Mouse (Mus musculus) CH12.LX (cell line): ENCODE measurements around the gene Tet2. TPM values are rescaled to one million over a fixed set of nuclear protein-coding genes. Genes with fewer than 3 reads are reported as not detected.

Source experiments
- DNase-seq: peaks from one replicate; pipeline ENCODE4 v3.0.0-alpha.2; 2013; ENCODE audit errors: extremely low read depth
- H3K27ac ChIP-seq: 2 replicates; pipeline ENCODE4 v1.5.1; 2012; ENCODE audit warnings: low read depth, mild to moderate bottlenecking, control low read depth, moderate library complexity; ENCODE audit not compliant: insufficient read depth
- H3K27me3 ChIP-seq: replicated peaks from 2 replicates; pipeline ENCODE3; 2012; ENCODE audit warnings: inconsistent platforms
- H3K36me3 ChIP-seq, 2 experiments: replicated peaks in 1 of 2; 2 replicates each; pipeline versions ENCODE3 to v1.6.1; 2012; ENCODE audit warnings: inconsistent platforms in 1 of 2, low read length in 1 of 2, mild to moderate bottlenecking in 1 of 2, mixed read lengths in 1 of 2, moderate library complexity in 1 of 2; ENCODE audit not compliant: control insufficient read depth in 1 of 2, insufficient read depth in 1 of 2
- H3K4me1 ChIP-seq, 2 experiments: 2 replicates each; pipeline ENCODE4 v1.6.1; 2012; ENCODE audit warnings: inconsistent platforms in 1 of 2, moderate library complexity in 1 of 2; ENCODE audit not compliant: insufficient read depth in 2 of 2, control insufficient read depth in 1 of 2
- H3K4me2 ChIP-seq: 2 replicates; pipeline ENCODE4 v1.6.1; 2012; ENCODE audit warnings: low read depth, mild to moderate bottlenecking, control low read depth; ENCODE audit not compliant: poor library complexity, insufficient read depth, severe bottlenecking
- H3K4me3 ChIP-seq, 3 experiments: fragments of 150-350 bp in 1 of 3; sonication (generic) in 1 of 3; replicated peaks in 1 of 3; 2 replicates each; pipeline versions ENCODE3 to v1.5.1; 2011 to 2012; ENCODE audit warnings: low read depth in 2 of 3, low read length in 2 of 3, mild to moderate bottlenecking in 2 of 3, moderate library complexity in 2 of 3, control low read depth in 1 of 3, improper control_type of control experiment in 1 of 3, inconsistent platforms in 1 of 3, mixed read lengths in 1 of 3; ENCODE audit not compliant: poor library complexity in 1 of 3
- H3K79me2 ChIP-seq: replicated peaks from 2 replicates; pipeline ENCODE4 v1.6.1; 2012; ENCODE audit warnings: mild to moderate bottlenecking, moderate library complexity; ENCODE audit not compliant: control insufficient read depth, poor library complexity, insufficient read depth, severe bottlenecking; ENCODE audit errors: extremely low read depth
- H3K9ac ChIP-seq: 2 replicates; pipeline ENCODE4 v1.6.1; 2012; ENCODE audit warnings: low read depth, mild to moderate bottlenecking, control low read depth, moderate library complexity; ENCODE audit not compliant: insufficient read depth
- H3K9me3 ChIP-seq: replicated peaks from 2 replicates; pipeline ENCODE3; 2012; ENCODE audit warnings: low read length, inconsistent platforms, mixed read lengths
- BHLHE40 ChIP-seq: IDR thresholded peaks from 2 replicates; pipeline ENCODE4 v1.6.1; 2011; ENCODE audit warnings: mild to moderate bottlenecking, low read depth, low read length, improper control_type of control experiment
- CHD1 ChIP-seq: IDR thresholded peaks from 2 replicates; pipeline ENCODE4 v1.6.1; 2012; ENCODE audit warnings: low read depth, low read length, improper control_type of control experiment, inconsistent platforms
- CHD2 ChIP-seq: IDR thresholded peaks from 2 replicates; pipeline ENCODE4 v1.6.1; 2011; ENCODE audit warnings: low read length, improper control_type of control experiment
- CTCF ChIP-seq, 2 experiments: IDR thresholded peaks in 1 of 2; conservative IDR thresholded peaks in 1 of 2; 2 replicates each; pipeline ENCODE4 v1.5.1; 2011 to 2012; ENCODE audit warnings: low read depth in 2 of 2, low read length in 2 of 2, improper control_type of control experiment in 1 of 2, inconsistent platforms in 1 of 2, mild to moderate bottlenecking in 1 of 2, moderate library complexity in 1 of 2
- E2F4 ChIP-seq: IDR thresholded peaks from 2 replicates; pipeline ENCODE4 v1.6.1; 2011; ENCODE audit warnings: low read depth, low read length, improper control_type of control experiment; ENCODE audit not compliant: insufficient replicate concordance
- ELF1 ChIP-seq: IDR thresholded peaks from 2 replicates; pipeline ENCODE4 v1.6.1; 2014; ENCODE audit warnings: low read depth, mild to moderate bottlenecking, inconsistent platforms, low read length, improper control_type of control experiment
- EP300 ChIP-seq: IDR thresholded peaks from 2 replicates; pipeline ENCODE4 v1.6.1; 2011; ENCODE audit warnings: low read length, improper control_type of control experiment
- ETS1 ChIP-seq: conservative IDR thresholded peaks from 2 replicates; pipeline ENCODE4 v1.6.1; 2012; ENCODE audit warnings: low read depth, mild to moderate bottlenecking, inconsistent platforms, low read length, improper control_type of control experiment, moderate library complexity
- GABPA ChIP-seq: IDR thresholded peaks from 2 replicates; pipeline ENCODE4 v1.6.1; 2012; ENCODE audit warnings: low read depth, low read length, improper control_type of control experiment, inconsistent platforms; ENCODE audit not compliant: insufficient replicate concordance
- HCFC1 ChIP-seq: IDR thresholded peaks from 2 replicates; pipeline ENCODE4 v1.6.1; 2012; ENCODE audit warnings: low read depth, mild to moderate bottlenecking, inconsistent platforms, low read length, improper control_type of control experiment
- IRF4 ChIP-seq: IDR thresholded peaks from 2 replicates; pipeline ENCODE4 v1.6.1; 2014; ENCODE audit warnings: low read depth, mild to moderate bottlenecking, inconsistent platforms, low read length, improper control_type of control experiment
- JUN ChIP-seq: IDR thresholded peaks from 2 replicates; pipeline ENCODE4 v1.6.1; 2011; ENCODE audit warnings: low read depth, mild to moderate bottlenecking, low read length, improper control_type of control experiment, moderate library complexity; ENCODE audit not compliant: insufficient read depth
- JUND ChIP-seq: conservative IDR thresholded peaks from 2 replicates; pipeline ENCODE4 v1.6.1; 2011; ENCODE audit warnings: low read depth, low read length, improper control_type of control experiment
- KAT2A ChIP-seq: IDR thresholded peaks from 2 replicates; pipeline ENCODE4 v1.6.1; 2012; ENCODE audit warnings: low read length, improper control_type of control experiment, inconsistent platforms; ENCODE audit not compliant: insufficient replicate concordance
- MAFK ChIP-seq: IDR thresholded peaks from 2 replicates; pipeline ENCODE4 v1.6.1; 2011; ENCODE audit warnings: low read length, improper control_type of control experiment; ENCODE audit not compliant: insufficient replicate concordance
- MAX ChIP-seq: IDR thresholded peaks from 2 replicates; pipeline ENCODE4 v1.6.1; 2011; ENCODE audit warnings: low read length, improper control_type of control experiment
- MAZ ChIP-seq: IDR thresholded peaks from 2 replicates; pipeline ENCODE4 v1.6.1; 2012; ENCODE audit warnings: low read depth, mild to moderate bottlenecking, inconsistent platforms, low read length, improper control_type of control experiment, moderate library complexity
- MEF2A ChIP-seq: IDR thresholded peaks from 2 replicates; pipeline ENCODE4 v1.6.1; 2014; ENCODE audit warnings: low read depth, mild to moderate bottlenecking, inconsistent platforms, low read length, improper control_type of control experiment, borderline replicate concordance
- MXI1 ChIP-seq: IDR thresholded peaks from 2 replicates; pipeline ENCODE4 v1.6.1; 2011; ENCODE audit warnings: mild to moderate bottlenecking, low read depth, low read length, improper control_type of control experiment
- MYC ChIP-seq: IDR thresholded peaks from 2 replicates; pipeline ENCODE4 v1.6.1; 2011; ENCODE audit warnings: low read depth, mild to moderate bottlenecking, improper control_type of control experiment, low read length
- NELFE ChIP-seq: IDR thresholded peaks from 2 replicates; pipeline ENCODE4 v1.6.1; 2011; ENCODE audit warnings: low read depth, low read length, improper control_type of control experiment
- NRF1 ChIP-seq: IDR thresholded peaks from 2 replicates; pipeline ENCODE4 v1.6.1; 2014; ENCODE audit warnings: low read depth, mild to moderate bottlenecking, inconsistent platforms, low read length, improper control_type of control experiment, moderate library complexity
- PAX5 ChIP-seq: IDR thresholded peaks from 2 replicates; pipeline ENCODE4 v1.6.1; 2012; ENCODE audit warnings: low read length, inconsistent platforms, mixed read lengths
- POLR2A ChIP-seq: IDR thresholded peaks from 2 replicates; pipeline ENCODE4 v1.6.1; 2011; ENCODE audit warnings: low read depth, mild to moderate bottlenecking, improper control_type of control experiment, low read length
- POLR2AphosphoS2 ChIP-seq: IDR thresholded peaks from 2 replicates; pipeline ENCODE4 v1.6.1; 2011; ENCODE audit warnings: low read depth, low read length, improper control_type of control experiment
- RAD21 ChIP-seq: IDR thresholded peaks from 2 replicates; pipeline ENCODE4 v1.6.1; 2011; ENCODE audit warnings: low read depth, mild to moderate bottlenecking, low read length, improper control_type of control experiment, moderate library complexity
- RCOR1 ChIP-seq: conservative IDR thresholded peaks from 2 replicates; pipeline ENCODE4 v1.6.1; 2012; ENCODE audit warnings: low read depth, mild to moderate bottlenecking, inconsistent platforms, low read length, improper control_type of control experiment
- SIN3A ChIP-seq: IDR thresholded peaks from 2 replicates; pipeline ENCODE4 v1.6.1; 2012; ENCODE audit warnings: low read length, improper control_type of control experiment, inconsistent platforms
- SMC3 ChIP-seq: IDR thresholded peaks from 2 replicates; pipeline ENCODE4 v1.6.1; 2011; ENCODE audit warnings: low read depth, low read length, improper control_type of control experiment
- TBP ChIP-seq: conservative IDR thresholded peaks from 2 replicates; pipeline ENCODE4 v1.6.1; 2011; ENCODE audit warnings: low read depth, low read length, improper control_type of control experiment
- TCF12 ChIP-seq: IDR thresholded peaks from 2 replicates; pipeline ENCODE4 v1.6.1; 2014; ENCODE audit warnings: low read depth, mild to moderate bottlenecking, inconsistent platforms, low read length, improper control_type of control experiment
- UBTF ChIP-seq: IDR thresholded peaks from 2 replicates; pipeline ENCODE4 v1.6.1; 2012; ENCODE audit warnings: low read depth, mild to moderate bottlenecking, inconsistent platforms, low read length, improper control_type of control experiment, moderate library complexity
- USF1 ChIP-seq: IDR thresholded peaks from 2 replicates; pipeline ENCODE4 v1.6.1; 2014; ENCODE audit warnings: low read depth, mild to moderate bottlenecking, inconsistent platforms, low read length, improper control_type of control experiment
- USF2 ChIP-seq: conservative IDR thresholded peaks from 2 replicates; pipeline ENCODE4 v1.6.1; 2011; ENCODE audit warnings: low read depth, low read length, improper control_type of control experiment
- ZC3H11A ChIP-seq: IDR thresholded peaks from 2 replicates; pipeline ENCODE4 v1.6.1; 2012; ENCODE audit warnings: low read depth, mild to moderate bottlenecking, inconsistent platforms, low read length, improper control_type of control experiment
- ZKSCAN1 ChIP-seq: IDR thresholded peaks from 2 replicates; pipeline ENCODE4 v1.6.1; 2012; ENCODE audit warnings: low read depth, inconsistent platforms, low read length, improper control_type of control experiment, borderline replicate concordance
- ZMIZ1 ChIP-seq: IDR thresholded peaks from 2 replicates; pipeline ENCODE4 v1.6.1; 2012; ENCODE audit warnings: low read depth, mild to moderate bottlenecking, inconsistent platforms, low read length, improper control_type of control experiment
- ZNF384 ChIP-seq: IDR thresholded peaks from 2 replicates; pipeline ENCODE4 v1.6.1; 2012; ENCODE audit warnings: low read depth, low read length, improper control_type of control experiment, inconsistent platforms
- dilution Hi-C: fragments of 300-500 bp; cut with MboI; formaldehyde crosslinking; loops from 2 replicates; pipeline ENCODE4 v1.14.3; 2020; ENCODE audit warnings: low sequenced_read_pairs; ENCODE audit not compliant: extremely low pct_unique_long_range_greater_than_20kb, extremely low pct_ligation_motif_present
- in situ Hi-C: fragments of 300-500 bp; cut with MboI; formaldehyde crosslinking; loops from 3 replicates; pipeline ENCODE4 v1.14.3; 2019; ENCODE audit warnings: low sequenced_read_pairs, low pct_ligation_motif_present, low pct_unique_long_range_greater_than_20kb, mixed read lengths
- polyA plus RNA-seq: library from polyadenylated mRNA; unstranded; fragments of >175 nt; gene quantifications from 2 replicates; pipeline ENCODE4 v1.2.1, GENCODE M21; 2012; ENCODE audit warnings: low read depth; ENCODE audit not compliant: insufficient read length
- total RNA-seq, 2 experiments: library from RNA; depleted of rRNA; stranded (reverse); fragments of 300-350 nt in 1 of 2; fragments of >200 nt in 1 of 2; gene quantifications; 2 replicates each; pipeline ENCODE4 v1.2.3; 2012 to 2014

The Tet2 gene
- total and polyA plus RNA-seq, 3 experiments: 38.5 to 78.5 (median 51.3) TPM

- dilution Hi-C loops: no loop called here
- H3K27me3 ChIP-seq: no peaks in the 10 kb centered on the region
- peak overlapping the region; percentile 1; the same call in 1 of the 2 replicates for H3K9ac ChIP-seq
- DNase-seq: peak; percentile 54
- TF ChIP-seq MXI1: peak; percentile 66
- TF ChIP-seq KAT2A: no peak
- TF ChIP-seq POLR2A: no peak
- TF ChIP-seq GABPA: no peak
- TF ChIP-seq USF1: no peak
- peak; percentile 74; the same call in 1 of the 2 replicates for TF ChIP-seq CHD1
- TF ChIP-seq MEF2A: peak; percentile 70
- no peak; the same call in 1 of the 2 replicates for TF ChIP-seq RAD21
- TF ChIP-seq NELFE: no peak
- TF ChIP-seq IRF4: peak; percentile 45; the same call in 1 of the 2 replicates
- 0 out of 2 replicates have a peak, but pooled peaks have one; percentile 71 for TF ChIP-seq RCOR1
- TF ChIP-seq ZKSCAN1: no peak
- peak; percentile 59 for TF ChIP-seq ETS1
- no peak for TF ChIP-seq PAX5
- TF ChIP-seq NRF1: no peak
- TF ChIP-seq TCF12: peak; percentile 90
- peak; percentile 23; the same call in 1 of the 2 replicates for TF ChIP-seq BHLHE40
- TF ChIP-seq ZC3H11A: no peak
- no peak for TF ChIP-seq UBTF
- peak; percentile 56; the same call in 1 of the 2 replicates for TF ChIP-seq MAX
- TF ChIP-seq ZNF384: no peak
- 0 out of 2 replicates have a peak, but pooled peaks have one; percentile 44 for TF ChIP-seq E2F4
- no peak for TF ChIP-seq SMC3
- no peak for TF ChIP-seq CTCF (conservative IDR thresholded peaks at IDR 0.05 in 1 of 2, IDR thresholded peaks at IDR 0.05 in 1 of 2; ENCODE audit: low read depth in 2 of 2, low read length in 2 of 2)
- peak; percentile 77 for TF ChIP-seq EP300
- TF ChIP-seq USF2: no peak
- 0 out of 2 replicates have a peak, but pooled peaks have one; percentile 27 for TF ChIP-seq CHD2
- TF ChIP-seq MAZ: 0 out of 2 replicates have a peak, but pooled peaks have one; percentile 20
- no peak; the same call in 1 of the 2 replicates for TF ChIP-seq JUN
- 0 out of 2 replicates have a peak, but pooled peaks have one; percentile 16 for TF ChIP-seq HCFC1
- 0 out of 2 replicates have a peak, but pooled peaks have one; percentile 48 for TF ChIP-seq MAFK
- TF ChIP-seq SIN3A: peak; percentile 80; the same call in 1 of the 2 replicates
- 0 out of 2 replicates have a peak, but pooled peaks have one; percentile 51 for TF ChIP-seq ZMIZ1
- no peak for TF ChIP-seq JUND
- TF ChIP-seq MYC: peak; percentile 44
- no peak for TF ChIP-seq TBP
- TF ChIP-seq POLR2AphosphoS2: no peak
- no peak for TF ChIP-seq ELF1
- TF ChIP-seq, all 38 proteins: peak for 18
- Histone ChIP-seq H3K79me2 (no peaks in the 10 kb centered on the region), H3K4me3 (no peak overlapping the region), H3K27ac (peak overlapping the region; percentile 98), H3K4me2 (peak overlapping the region; percentile 24; the same call in 1 of the 2 replicates), H3K9me3 (peaks cover 9% of the 10 kb centered on the region), H3K36me3 (no peaks in the 10 kb centered on the region), H3K4me1 (peaks cover 15 to 27% of the 10 kb centered on the region in 2 experiments)
- in situ Hi-C loops: no loop called here
Observed at GRCm38 (mm10) chr3:133435141-133435773, 109.7 kb downstream of the Tet2 start.
